Mouse (Mus musculus): ENCODE measurements around the gene Gm13889. TPM values are rescaled to one million over a fixed set of nuclear protein-coding genes. Genes with fewer than 3 reads are reported as not detected.

Gm13889 gene
- polyA plus RNA-seq, 1 experiment from 2014 or later: 1.8 TPM

DNA sequence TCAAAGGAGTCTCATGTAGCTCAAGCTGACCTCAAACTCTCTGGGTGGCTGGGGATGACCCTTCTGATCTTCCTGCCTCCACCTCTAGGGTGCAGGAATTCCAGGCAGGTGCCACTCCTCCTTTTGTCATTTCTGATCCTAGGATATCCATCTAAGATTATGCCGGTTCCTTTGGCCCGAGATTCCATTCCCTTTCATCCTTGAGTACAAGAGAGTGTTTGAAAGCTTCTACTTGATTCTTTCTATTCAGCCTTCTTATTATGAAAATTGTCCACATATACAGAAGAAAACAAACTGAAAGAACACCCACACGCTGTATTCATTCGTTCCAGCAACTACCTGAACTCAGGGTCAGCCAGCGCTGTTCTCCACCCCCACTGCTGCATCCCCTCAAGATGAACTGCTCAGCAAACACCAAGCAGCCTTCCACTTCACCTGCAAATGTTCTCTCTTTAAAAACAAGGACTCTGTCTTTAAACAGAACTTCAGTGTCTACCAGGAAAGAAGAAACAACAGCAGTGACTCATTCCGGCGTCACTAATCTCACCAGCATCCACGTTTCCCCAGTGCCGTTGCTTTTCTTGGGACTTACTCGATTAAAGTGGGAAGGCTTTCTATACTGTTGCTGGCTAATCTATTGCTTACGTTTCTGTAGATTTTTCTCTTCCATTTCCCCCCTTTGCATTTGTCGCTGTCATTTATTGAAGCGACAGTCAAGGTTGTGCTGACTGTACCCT lies 29.1 kb downstream of the Gm13889 start:
- 57% methylated on average over 13 of the region's 13 CpGs for WGBS (ENCODE audit: insufficient replicate concordance)
- no peak for ATAC-seq (ENCODE audit: insufficient read depth)
- Histone ChIP-seq H3K9me3 (replicated peaks) (no peaks in the 10 kb centered on the region), H3K9ac (no peak overlapping the region), H3K27ac (replicated peaks) (no peak overlapping the region), H3K36me3 (replicated peaks) (no peaks in the 10 kb centered on the region), H3K4me2 (no peak overlapping the region), H3K4me3 (replicated peaks) (no peak overlapping the region), H3K4me1 (replicated peaks) (no peaks in the 10 kb centered on the region), H3K27me3 (no peaks in the 10 kb centered on the region)

DNA sequence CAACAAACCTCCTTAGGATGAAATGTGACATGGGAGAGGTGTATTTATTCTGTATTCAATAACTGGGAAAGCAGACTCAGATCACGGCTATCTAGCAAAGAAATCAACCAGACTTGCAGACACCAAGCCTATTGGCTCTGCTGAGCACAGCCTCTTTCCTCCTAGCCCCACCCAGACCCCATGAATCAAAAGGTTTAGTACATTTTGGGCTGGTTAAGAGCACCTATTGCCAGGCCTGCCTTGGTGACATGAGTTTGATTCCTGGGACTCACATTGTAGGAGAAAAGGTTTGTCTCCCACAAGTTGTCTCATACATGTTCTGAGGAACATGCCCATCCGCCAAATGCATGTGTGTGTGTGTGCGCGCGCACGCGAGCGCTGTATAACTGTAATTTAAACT lies 30.9 kb downstream of the Gm13889 start:
- H3K27me3 ChIP-seq: no peaks in the 10 kb centered on the region
- no peak for ATAC-seq (ENCODE audit: insufficient read depth)
- 89% methylated on average over 8 of the region's 8 CpGs for WGBS (ENCODE audit: insufficient replicate concordance)
- H3K27ac ChIP-seq (replicated peaks): no peak overlapping the region
- no peaks in the 10 kb centered on the region for H3K4me1 ChIP-seq (replicated peaks)
- H3K4me2 ChIP-seq: no peak overlapping the region
- no peak overlapping the region for H3K9ac ChIP-seq
- H3K9me3 ChIP-seq (replicated peaks): no peaks in the 10 kb centered on the region
- no peak overlapping the region for H3K4me3 ChIP-seq (replicated peaks)
- no peaks in the 10 kb centered on the region for H3K36me3 ChIP-seq (replicated peaks)

DNA sequence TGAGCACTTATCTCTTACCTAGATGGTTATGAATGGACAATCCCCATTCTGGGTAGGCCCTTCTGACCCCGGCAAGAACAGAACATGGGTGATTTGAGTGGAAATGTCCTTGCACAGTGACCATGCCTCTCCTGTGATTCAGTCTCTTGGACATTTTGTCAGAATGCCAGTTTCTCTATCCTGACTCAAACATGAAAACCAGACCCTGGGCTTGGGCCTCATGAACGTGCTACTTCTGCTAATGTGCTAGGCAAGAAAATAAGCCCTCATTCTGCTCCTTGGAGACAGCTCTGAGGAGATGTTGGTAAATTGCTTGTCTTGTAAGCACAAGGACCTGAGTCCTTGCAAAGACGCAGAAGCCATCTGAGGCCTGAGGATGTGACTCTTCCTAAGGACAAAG lies 37.9 kb downstream of the Gm13889 start:
- Histone ChIP-seq H3K9me3 (replicated peaks) (no peaks in the 10 kb centered on the region), H3K9ac (no peak overlapping the region), H3K36me3 (replicated peaks) (no peaks in the 10 kb centered on the region), H3K4me2 (no peak overlapping the region), H3K27ac (replicated peaks) (no peak overlapping the region), H3K4me3 (replicated peaks) (no peak overlapping the region), H3K4me1 (replicated peaks) (no peaks in the 10 kb centered on the region), H3K27me3 (no peaks in the 10 kb centered on the region)
- 58% methylated on average over 3 of the region's 3 CpGs for WGBS (ENCODE audit: insufficient replicate concordance)
- no peak for ATAC-seq (ENCODE audit: insufficient read depth)

DNA sequence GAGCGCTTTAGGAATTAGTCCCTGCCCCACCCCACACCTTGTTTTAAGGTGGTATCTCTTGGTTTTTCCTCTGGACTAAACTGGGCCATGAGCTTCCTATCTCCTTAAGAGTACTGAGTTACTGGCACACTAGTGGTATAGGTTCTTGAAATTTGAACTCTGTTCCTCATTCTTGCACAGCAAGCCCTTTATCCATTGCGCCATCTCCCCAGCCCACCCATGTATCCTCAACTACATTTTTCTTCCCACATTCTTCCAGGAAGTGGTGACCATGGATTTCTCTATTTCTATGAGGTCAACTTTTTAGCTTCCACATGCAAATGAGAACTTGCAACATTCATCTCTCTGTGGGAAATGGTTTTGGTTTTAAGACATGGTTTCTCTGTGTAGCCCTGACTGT lies 43.4 kb downstream of the Gm13889 start:
- no peaks in the 10 kb centered on the region for H3K4me1 ChIP-seq (replicated peaks)

DNA sequence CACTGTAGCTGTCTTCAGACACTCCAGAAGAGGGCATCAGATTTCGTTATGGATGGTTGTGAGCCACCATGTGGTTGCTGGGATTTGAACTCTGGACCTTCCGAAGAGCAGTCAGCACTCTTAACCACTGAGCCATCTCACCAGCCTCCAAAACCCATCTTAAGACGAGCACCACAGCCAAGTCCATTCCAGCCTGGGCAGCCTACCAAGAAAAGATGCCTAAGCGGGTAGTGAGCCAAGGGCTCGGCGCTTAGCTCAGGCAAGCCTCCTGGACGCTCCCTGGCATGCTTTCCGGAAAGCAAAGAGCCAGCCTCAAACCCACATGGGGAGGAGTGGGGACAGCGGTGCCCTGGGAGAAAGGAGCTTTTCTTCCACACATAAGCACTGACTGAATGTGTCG lies 45.1 kb downstream of the Gm13889 start:
- Histone ChIP-seq H3K4me1 (replicated peaks) (no peaks in the 10 kb centered on the region), H3K4me2 (no peak overlapping the region), H3K4me3 (replicated peaks) (no peak overlapping the region), H3K9me3 (replicated peaks) (no peaks in the 10 kb centered on the region), H3K27me3 (peaks cover 8% of the 10 kb centered on the region), H3K36me3 (replicated peaks) (no peaks in the 10 kb centered on the region), H3K27ac (replicated peaks) (no peak overlapping the region), H3K9ac (no peak overlapping the region)
- no peak for ATAC-seq (ENCODE audit: insufficient read depth)
- 67% methylated on average over 10 of the region's 10 CpGs for WGBS (ENCODE audit: insufficient replicate concordance)

More for the DNA sequence above, 43.4 kb downstream of the Gm13889 start:
- 65% methylated on average over 2 of the region's 2 CpGs for WGBS (ENCODE audit: insufficient replicate concordance)
- no peaks in the 10 kb centered on the region for H3K36me3 ChIP-seq (replicated peaks)
- no peak for ATAC-seq (ENCODE audit: insufficient read depth)
- H3K4me2 ChIP-seq: no peak overlapping the region
- H3K9me3 ChIP-seq (replicated peaks): no peaks in the 10 kb centered on the region
- H3K27ac ChIP-seq (replicated peaks): no peak overlapping the region
- no peak overlapping the region for H3K9ac ChIP-seq
- peaks cover 8% of the 10 kb centered on the region for H3K27me3 ChIP-seq
- H3K4me3 ChIP-seq (replicated peaks): no peak overlapping the region

DNA sequence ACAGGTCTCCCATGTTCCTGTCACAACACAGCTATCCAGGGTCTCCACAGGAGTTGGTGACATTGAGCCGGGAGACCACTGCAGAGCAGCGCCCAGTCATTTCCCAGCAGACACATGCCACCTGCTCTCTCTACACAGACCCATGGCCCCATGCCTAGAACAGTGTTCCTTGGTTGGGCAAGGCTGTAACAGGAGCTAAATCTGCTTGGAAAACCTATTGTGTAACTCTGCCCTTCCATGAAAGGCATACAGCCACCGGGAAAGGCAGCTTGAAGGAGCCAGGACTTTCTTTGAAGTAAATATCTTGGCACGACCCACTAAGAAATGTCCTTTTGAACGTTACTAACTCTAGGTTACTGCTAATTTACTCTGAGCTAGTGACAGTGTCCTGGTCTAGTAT lies 47.3 kb downstream of the Gm13889 start:
- 56% methylated on average over 5 of the region's 5 CpGs for WGBS (ENCODE audit: insufficient replicate concordance)
- H3K9ac ChIP-seq: no peak overlapping the region
- no peak for ATAC-seq (ENCODE audit: insufficient read depth)
- no peaks in the 10 kb centered on the region for H3K9me3 ChIP-seq (replicated peaks)
- H3K4me1 ChIP-seq (replicated peaks): no peaks in the 10 kb centered on the region
- H3K27me3 ChIP-seq: peaks cover 8% of the 10 kb centered on the region
- no peak overlapping the region for H3K27ac ChIP-seq (replicated peaks)
- H3K36me3 ChIP-seq (replicated peaks): no peaks in the 10 kb centered on the region
- H3K4me2 ChIP-seq: no peak overlapping the region
- H3K4me3 ChIP-seq (replicated peaks): no peak overlapping the region

DNA sequence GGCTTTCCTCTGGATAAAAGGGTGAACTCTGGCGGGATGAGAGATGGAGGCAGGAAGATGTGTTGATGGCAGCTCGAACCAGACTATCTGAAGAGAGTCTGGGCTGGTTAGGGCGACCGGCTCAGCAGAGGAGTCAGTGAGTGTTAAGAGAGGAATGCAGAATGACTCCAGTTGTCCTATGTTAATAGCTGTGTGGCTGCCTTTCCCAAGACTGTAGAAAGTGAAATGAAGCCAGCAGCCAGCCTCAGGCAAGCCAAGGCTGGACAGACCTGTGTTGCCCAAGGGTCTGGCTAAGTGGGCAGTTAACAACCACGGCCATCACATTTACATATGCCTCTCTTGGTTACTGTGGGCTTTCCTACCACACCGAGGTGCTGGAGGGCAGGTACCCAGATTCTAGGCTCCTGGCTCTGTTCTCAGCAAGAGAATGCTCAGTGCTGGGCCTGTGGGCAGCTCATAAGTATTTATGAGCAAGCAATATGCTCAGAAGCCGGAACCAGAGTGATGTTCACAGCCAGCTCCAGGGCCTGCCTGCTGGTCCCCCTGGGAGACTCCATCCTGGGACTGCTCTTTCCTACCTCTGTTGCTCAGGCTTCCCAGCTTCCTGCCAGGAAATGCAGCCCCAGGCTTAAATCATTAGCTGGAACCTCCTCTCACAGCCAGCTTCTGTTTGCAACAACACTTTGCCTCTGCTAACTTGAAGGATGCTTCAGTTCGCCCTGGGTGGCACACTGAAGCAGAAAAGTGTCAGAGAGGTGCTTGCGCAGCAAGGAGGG lies 49.3 kb downstream of the Gm13889 start:
- H3K36me3 ChIP-seq (replicated peaks): no peaks in the 10 kb centered on the region
- H3K9me3 ChIP-seq (replicated peaks): no peaks in the 10 kb centered on the region
- no peak overlapping the region for H3K4me2 ChIP-seq
- H3K4me1 ChIP-seq (replicated peaks): no peaks in the 10 kb centered on the region
- H3K27me3 ChIP-seq: peaks cover 8% of the 10 kb centered on the region
- 52% methylated on average over 9 of the region's 9 CpGs for WGBS (ENCODE audit: insufficient replicate concordance)
- H3K9ac ChIP-seq: no peak overlapping the region
- H3K27ac ChIP-seq (replicated peaks): no peak overlapping the region
- no peak overlapping the region for H3K4me3 ChIP-seq (replicated peaks)
- ATAC-seq (ENCODE audit: insufficient read depth): no peak

DNA sequence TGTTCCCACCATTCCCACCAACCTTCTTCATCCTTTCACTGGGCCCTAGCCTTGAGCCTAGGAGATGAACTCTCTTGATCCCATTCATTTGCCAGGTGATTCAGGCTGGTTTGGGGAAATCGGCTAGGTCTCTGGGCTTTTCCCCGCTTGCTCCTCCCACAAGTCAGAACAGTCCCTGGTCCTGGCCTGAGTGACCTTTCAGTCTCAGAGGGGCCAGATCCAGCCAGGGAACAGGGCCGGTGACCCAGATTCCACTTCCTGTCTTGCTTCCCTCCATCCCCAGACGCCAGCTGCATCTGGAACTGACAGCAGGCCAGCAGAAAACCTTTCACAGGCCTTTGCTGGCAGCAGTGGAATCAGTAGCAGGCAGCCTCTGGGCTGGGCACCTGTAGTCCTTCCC lies 50.7 kb downstream of the Gm13889 start:
- 33% methylated on average over 4 of the region's 4 CpGs for WGBS (ENCODE audit: insufficient replicate concordance)
- no peaks in the 10 kb centered on the region for H3K4me1 ChIP-seq (replicated peaks)
- no peak for ATAC-seq (ENCODE audit: insufficient read depth)

More for the DNA sequence above, 50.7 kb downstream of the Gm13889 start:
- H3K36me3 ChIP-seq (replicated peaks): no peaks in the 10 kb centered on the region
- H3K27me3 ChIP-seq: peaks cover 7% of the 10 kb centered on the region
- no peak overlapping the region for H3K4me3 ChIP-seq (replicated peaks)
- H3K4me2 ChIP-seq: no peak overlapping the region
- no peak overlapping the region for H3K9ac ChIP-seq
- H3K9me3 ChIP-seq (replicated peaks): no peaks in the 10 kb centered on the region
- no peak overlapping the region for H3K27ac ChIP-seq (replicated peaks)

Other genes starting within 250 kb of the Gm13889 start
- gene Ext2, start 134.6 kb downstream of the Gm13889 start, polyA plus RNA-seq (2015; fragmentation: Nextera tagmentation; extraction: Ambion mirVana): 27.3 and 30.8 TPM in 2 replicates
- 1.1 and 1.5 TPM in 2 replicates for gene Accs, start 107.3 kb downstream of the Gm13889 start, polyA plus RNA-seq (2015; fragmentation: Nextera tagmentation; extraction: Ambion mirVana)
- gene Accsl, start 88.0 kb downstream of the Gm13889 start, polyA plus RNA-seq (2015; fragmentation: Nextera tagmentation; extraction: Ambion mirVana): 0.10 TPM in 1 of 2 replicates, not detected in the other
- not detected in 2 replicates for gene Gm27027, start 39.2 kb upstream of the Gm13889 start, polyA plus RNA-seq (2015; fragmentation: Nextera tagmentation; extraction: Ambion mirVana)
- 29.4 and 32.2 TPM in 2 replicates for gene Alkbh3, start 53.6 kb upstream of the Gm13889 start, polyA plus RNA-seq (2015; fragmentation: Nextera tagmentation; extraction: Ambion mirVana)
- gene Hsd17b12, start 200.8 kb upstream of the Gm13889 start, polyA plus RNA-seq (2015; fragmentation: Nextera tagmentation; extraction: Ambion mirVana): 68.3 and 69.2 TPM in 2 replicates